Mouse (Mus musculus) limb, embryonic 12.5 days (tissue): ENCODE measurements around the gene Bex1. TPM values are rescaled to one million over a fixed set of nuclear protein-coding genes. Genes with fewer than 3 reads are reported as not detected.

Source experiments
- ATAC-seq: fragments of 200-750 bp; cut with Nextera tagmentation; 2 replicates; pipeline ENCODE4 v1.8.0; 2017; ENCODE audit warnings: low read depth, moderate TSS enrichment; ENCODE audit not compliant: insufficient number of reproducible peaks, insufficient read depth, low FRiP score, low TSS enrichment
- H3K27ac ChIP-seq: fragments of 300-500 bp; sonication (generic); 2 replicates; pipeline ENCODE4 v1.5.1; 2016; ENCODE audit warnings: mild to moderate bottlenecking, moderate library complexity
- H3K27me3 ChIP-seq: fragments of 300-500 bp; sonication (generic); 2 replicates; pipeline ENCODE4 v1.6.1; 2016; ENCODE audit warnings: mild to moderate bottlenecking, moderate library complexity
- H3K36me3 ChIP-seq: fragments of 300-500 bp; sonication (generic); 2 replicates; pipeline ENCODE4 v1.6.1; 2016; ENCODE audit warnings: mild to moderate bottlenecking, moderate library complexity
- H3K4me1 ChIP-seq: fragments of 300-500 bp; sonication (generic); replicated peaks from 2 replicates; pipeline ENCODE4 v1.6.1; 2016
- H3K4me2 ChIP-seq: fragments of 300-500 bp; sonication (generic); 2 replicates; pipeline ENCODE4 v1.6.1; 2016; ENCODE audit warnings: mild to moderate bottlenecking, moderate library complexity
- H3K4me3 ChIP-seq: fragments of 300-500 bp; sonication (generic); replicated peaks from 2 replicates; pipeline ENCODE4 v1.5.1; 2016; ENCODE audit warnings: mild to moderate bottlenecking
- H3K9ac ChIP-seq: fragments of 300-500 bp; sonication (generic); replicated peaks from 2 replicates; pipeline ENCODE4 v1.6.1; 2016; ENCODE audit warnings: mild to moderate bottlenecking, moderate library complexity
- H3K9me3 ChIP-seq: fragments of 300-500 bp; sonication (generic); 2 replicates; pipeline ENCODE4 v1.6.1; 2016; ENCODE audit warnings: mild to moderate bottlenecking, moderate library complexity
- WGBS: fragments of 180-500 bp; shearing (Covaris S2); methylation state at CpG from one replicate; pipeline ENCODE4 v1.1.7; 2016; 5-methylcytosine and 5-hydroxymethylcytosine counted together
- microRNA-seq: library from miRNA; unstranded; fragments of <30 nt; microRNA quantifications from one replicate; pipeline ENCODE4, GENCODE M21; 2017
- polyA plus RNA-seq: library from polyadenylated mRNA; unstranded; fragments of >200 nt; fragmentation: Nextera tagmentation; extraction: Ambion mirVana; gene quantifications from 2 replicates; pipeline ENCODE4 v1.2.1, GENCODE M21; 2016

The Bex1 gene
- polyA plus RNA-seq, 1 experiment from 2014 or later: 92.3 TPM

DNA sequence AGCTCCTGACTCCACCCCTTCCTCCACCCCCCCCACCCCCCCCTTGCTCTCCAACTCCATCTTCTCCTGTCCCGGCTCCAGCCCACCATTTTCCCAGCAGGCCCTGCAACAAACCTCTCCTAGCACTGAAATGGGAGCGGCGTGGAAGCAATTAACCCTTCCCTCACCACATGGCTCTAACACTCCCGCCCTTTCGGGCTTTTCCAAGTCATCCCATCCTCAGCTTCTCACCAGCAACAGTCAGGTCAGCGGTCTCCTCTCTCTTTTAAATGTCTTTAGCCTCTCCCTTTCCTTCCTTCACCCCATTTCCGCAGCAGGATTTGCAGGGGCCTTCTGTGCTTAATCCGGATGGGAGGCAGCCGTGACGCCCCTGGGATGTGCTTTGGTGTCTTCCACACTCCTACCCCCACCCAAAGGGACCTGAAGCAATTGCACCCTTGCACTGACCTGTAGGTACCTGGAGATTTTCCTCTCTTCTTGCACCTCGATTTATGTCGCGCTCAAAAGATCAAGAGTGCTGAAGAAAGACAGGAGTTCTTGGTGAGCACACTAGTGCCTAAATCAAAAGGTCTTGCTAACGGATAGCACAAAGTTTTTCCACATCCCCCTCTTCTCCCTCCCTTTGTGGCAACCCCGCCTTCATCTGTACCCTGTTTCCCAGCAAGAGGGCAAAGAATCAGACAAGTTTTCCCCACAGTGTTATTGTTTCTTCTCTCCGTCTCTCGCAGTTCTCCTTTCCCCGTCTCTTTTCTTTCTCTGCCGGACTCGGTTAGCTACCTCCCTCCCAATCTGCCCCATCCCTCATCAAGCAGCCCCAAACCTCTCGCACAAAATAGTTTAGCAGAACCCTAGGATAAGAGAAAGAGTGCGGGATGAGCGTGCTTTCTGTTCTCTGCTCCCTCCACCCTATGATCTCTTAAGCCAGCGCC lies 43.9 kb downstream of the Bex1 start:
- peak overlapping the region; percentile 78 for H3K9ac ChIP-seq
- H3K27me3 ChIP-seq: peaks cover 15% of the 10 kb centered on the region
- ATAC-seq: peak; percentile 71
- H3K4me2 ChIP-seq: peak overlapping the region; percentile 57
- peak overlapping the region; percentile 86 for H3K27ac ChIP-seq
- H3K4me3 ChIP-seq: peak overlapping the region; percentile 55
- 17% methylated on average over 24 of the region's 24 CpGs for WGBS
- no peaks in the 10 kb centered on the region for H3K4me1 ChIP-seq
- H3K9me3 ChIP-seq: no peaks in the 10 kb centered on the region
- peaks cover 4% of the 10 kb centered on the region; the same call in 1 of the 2 replicates for H3K36me3 ChIP-seq

DNA sequence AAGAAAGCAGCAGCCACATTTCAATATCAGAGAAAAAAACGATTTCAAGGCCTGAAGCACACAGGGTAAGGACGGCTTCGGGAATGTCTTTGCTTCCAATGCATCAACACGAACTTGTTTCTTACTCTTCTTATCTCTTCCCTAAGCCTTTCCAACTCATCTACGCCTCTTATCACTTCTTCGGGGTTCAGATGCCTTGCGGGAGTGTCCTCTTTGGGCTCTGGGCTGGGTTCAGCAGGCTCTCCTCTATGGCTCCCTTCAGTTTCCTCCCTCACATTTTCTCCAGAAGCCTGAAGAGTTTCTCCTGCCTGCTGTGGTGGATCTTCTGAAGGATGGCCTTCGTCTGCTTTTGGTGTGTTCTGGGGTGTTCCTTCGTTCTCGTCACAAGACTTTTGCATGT lies 44.7 kb downstream of the Bex1 start:
- Histone ChIP-seq H3K36me3 (peaks cover 4% of the 10 kb centered on the region; the same call in 1 of the 2 replicates), H3K4me3 (peak overlapping the region; percentile 55), H3K9ac (peak overlapping the region; percentile 42; the same call in 1 of the 2 replicates), H3K4me2 (peak overlapping the region; percentile 57), H3K4me1 (no peaks in the 10 kb centered on the region), H3K27me3 (peaks cover 12% of the 10 kb centered on the region), H3K27ac (no peak overlapping the region), H3K9me3 (no peaks in the 10 kb centered on the region)
- no peak for ATAC-seq
- 65% methylated on average over 10 of the region's 10 CpGs for WGBS

Small RNA genes within 50 kb of the gene (microRNA-seq; reads per million reads assigned to microRNA genes)
- not detected for gene Mir6383

Other genes starting within 250 kb of the Bex1 start
- 96.1 and 98.7 TPM in 2 replicates for gene Arxes2, start 221.7 kb downstream of the Bex1 start, polyA plus RNA-seq
- 49.8 and 50.9 TPM in 2 replicates for gene Arxes1, start 182.1 kb downstream of the Bex1 start, polyA plus RNA-seq
- 218 and 236 TPM in 2 replicates for gene Bex2, start 147.3 kb downstream of the Bex1 start, polyA plus RNA-seq
- not detected in 2 replicates for gene Nxf3, start 130.3 kb downstream of the Bex1 start, polyA plus RNA-seq
- gene Bex4, start 76.5 kb downstream of the Bex1 start, polyA plus RNA-seq: 59.3 and 71.3 TPM in 2 replicates
- gene Tceal8, start 43.2 kb downstream of the Bex1 start, polyA plus RNA-seq: 189 and 197 TPM in 2 replicates
- gene Tceal5, start 11.6 kb downstream of the Bex1 start, polyA plus RNA-seq: 12.7 and 13.8 TPM in 2 replicates
- 10.1 and 12.7 TPM in 2 replicates for gene Tceal7, start 734 bp downstream of the Bex1 start, polyA plus RNA-seq
- 680 and 686 TPM in 2 replicates for gene Tceal9, start 29.6 kb upstream of the Bex1 start, polyA plus RNA-seq
- 559 and 577 TPM in 2 replicates for gene Bex3, start 54.7 kb upstream of the Bex1 start, polyA plus RNA-seq